Mouse (Mus musculus): ENCODE data around the gene Stk24.

Stk24 gene

DNA sequence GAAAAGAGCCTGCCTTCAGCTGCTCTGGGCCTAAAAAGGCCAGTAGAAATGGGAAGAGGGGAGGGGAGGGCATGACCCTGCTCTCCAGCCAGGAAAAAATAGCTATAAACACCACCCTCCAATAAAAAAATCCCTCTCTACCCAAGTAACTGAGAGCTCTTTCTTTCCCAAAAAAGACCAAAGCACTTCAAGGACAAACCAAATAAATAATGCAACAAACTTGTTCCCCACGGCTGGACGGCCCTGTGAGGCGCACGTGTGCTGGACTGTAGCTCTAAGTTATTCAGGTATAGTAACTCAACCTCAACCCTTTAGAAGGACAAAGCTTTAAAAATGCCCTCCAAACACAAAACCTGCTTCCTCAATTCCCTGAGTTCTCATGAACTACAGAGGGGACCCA is 28.1 kb downstream of the Stk24 start:
- DNase-seq (ENCODE audit: low read depth, low spot score), result no peak

DNA sequence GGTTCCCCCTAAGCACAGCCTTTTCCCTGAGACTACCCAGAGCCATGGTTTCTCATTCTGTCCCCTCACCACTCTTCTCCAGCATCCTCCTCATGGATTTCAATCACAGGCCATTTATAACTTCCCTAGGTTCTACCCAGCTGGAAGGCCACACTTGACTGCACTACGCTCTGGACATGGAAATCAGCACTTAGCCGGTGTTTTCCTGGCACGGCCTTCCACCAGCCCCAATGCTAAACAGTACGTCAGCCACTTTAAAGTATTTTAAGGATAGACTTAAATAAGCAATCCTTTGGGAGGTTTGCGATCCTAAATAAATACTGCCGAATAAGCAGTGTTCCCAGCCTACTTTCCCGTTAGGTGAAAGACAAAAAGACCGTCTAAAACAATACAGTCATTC is 29.8 kb downstream of the Stk24 start:
- no peak for DNase-seq (ENCODE audit: low read depth, low spot score)

DNA sequence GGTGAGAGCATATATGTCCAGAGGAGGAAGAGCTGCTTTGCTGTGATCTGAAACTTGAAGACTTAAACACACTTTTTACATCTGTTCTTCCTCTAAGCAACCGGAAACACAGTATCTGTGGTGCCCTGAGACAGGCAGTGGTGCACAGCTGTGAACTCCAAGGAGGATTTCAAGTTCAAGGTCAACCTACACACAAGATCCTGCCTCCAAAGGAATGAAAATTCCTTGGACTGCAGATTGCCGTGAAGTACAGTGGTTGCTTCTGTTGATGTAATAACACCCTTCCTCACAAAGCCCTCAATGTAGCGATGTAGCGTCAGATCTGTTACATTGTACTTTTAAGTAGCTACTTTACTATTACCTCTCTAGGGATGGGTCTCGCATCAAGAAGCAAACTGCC is 30.5 kb downstream of the Stk24 start:
- no peak for DNase-seq (ENCODE audit: low read depth, low spot score)

DNA sequence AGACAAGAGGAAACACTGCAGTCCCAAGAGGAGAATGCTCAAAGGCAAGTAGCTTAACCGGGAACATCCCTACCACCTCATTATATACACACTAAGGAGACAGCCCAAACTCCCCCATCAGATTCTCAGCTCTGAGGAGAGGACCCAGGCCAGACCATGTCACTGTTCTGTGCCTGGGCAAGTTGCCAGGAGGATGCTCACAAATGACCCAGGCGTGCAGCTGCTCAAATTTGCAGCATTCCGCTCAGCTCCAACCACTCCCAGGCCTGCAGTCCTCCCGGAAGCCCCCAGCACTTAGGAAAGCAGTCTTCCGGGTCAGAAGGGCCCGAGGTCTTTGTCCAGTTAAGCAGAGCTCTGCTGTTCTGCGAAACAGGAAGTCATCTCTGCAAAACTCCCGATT is 31.6 kb downstream of the Stk24 start:
- DNase-seq (ENCODE audit: low read depth, low spot score), result no peak

DNA sequence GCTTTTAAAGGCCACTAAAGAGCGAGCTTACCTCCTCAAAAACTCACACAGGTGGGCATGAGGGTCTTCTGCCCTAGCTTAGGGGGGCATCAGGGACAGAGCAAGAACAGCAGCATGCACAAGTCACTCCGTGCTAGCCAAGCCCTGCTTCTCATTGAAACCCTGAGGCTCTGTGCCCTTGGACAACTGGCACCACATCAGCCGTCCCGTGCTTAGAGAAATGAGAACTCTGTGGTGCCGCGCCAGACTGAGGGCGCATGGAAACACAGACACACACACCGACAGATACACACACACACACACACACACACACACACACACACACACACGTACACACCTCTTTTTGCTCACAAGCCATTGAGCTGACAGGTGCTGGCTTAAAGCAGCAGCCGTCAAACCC is 32.7 kb downstream of the Stk24 start:
- no peak for DNase-seq (ENCODE audit: low read depth, low spot score)

DNA sequence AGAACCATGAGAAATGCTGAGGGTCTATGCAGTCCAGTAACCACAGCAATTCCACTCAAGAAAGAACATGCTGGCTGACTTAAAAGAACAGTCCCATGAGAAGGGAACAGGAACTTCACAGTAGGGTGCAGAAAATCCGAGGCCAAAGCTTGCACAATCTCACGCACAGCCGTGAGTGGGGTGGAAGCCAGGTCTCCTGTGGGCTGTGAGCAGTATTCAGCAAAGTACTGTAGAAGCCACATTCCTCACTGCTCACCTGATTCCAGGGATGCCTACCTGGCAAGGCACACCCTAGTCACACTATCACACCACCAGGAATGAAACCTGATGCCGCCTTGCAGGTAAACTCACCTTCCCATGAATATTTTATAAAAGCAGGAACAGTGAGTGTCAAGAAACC is 33.2 kb downstream of the Stk24 start:
- DNase-seq (ENCODE audit: low read depth, low spot score), result no peak

DNA sequence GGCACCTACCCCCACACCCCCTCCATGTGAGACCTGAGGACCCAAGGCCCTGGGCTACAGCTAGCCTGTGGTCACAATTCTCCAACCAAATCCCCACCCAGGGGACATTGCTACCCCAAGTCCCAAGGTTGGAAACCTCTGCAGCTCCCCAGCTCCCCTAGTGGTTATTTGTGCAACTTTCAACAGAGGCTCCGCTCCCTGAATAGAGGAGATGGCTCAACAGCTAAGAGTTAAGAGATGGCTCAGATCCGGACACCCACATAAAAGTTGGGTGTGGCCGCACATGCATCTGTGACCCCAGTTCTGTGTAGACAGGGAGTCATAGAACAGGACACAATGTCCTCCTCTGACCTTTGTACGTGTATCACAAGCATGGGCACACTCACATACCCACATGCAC is 33.8 kb downstream of the Stk24 start:
- no peak for DNase-seq (ENCODE audit: low read depth, low spot score)

DNA sequence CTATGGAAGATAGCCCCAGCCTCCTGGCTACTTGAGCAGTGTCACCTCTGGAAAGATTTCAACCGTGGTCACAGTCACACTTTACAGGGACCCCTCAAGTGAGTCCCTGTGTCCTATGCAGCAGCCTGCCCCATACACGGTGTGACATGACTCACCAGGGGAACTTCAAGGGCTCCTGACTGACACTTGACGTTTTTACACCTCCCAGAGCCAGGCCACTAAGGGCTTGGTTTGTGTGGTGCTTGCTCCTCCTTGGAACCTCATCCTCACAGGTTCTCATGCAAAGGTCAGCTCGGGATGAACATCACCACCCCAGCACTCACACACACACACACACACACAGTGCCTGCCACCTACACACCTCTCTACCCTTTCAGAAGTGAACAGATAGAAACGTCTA is 34.9 kb downstream of the Stk24 start:
- no peak for DNase-seq (ENCODE audit: low read depth, low spot score)

DNA sequence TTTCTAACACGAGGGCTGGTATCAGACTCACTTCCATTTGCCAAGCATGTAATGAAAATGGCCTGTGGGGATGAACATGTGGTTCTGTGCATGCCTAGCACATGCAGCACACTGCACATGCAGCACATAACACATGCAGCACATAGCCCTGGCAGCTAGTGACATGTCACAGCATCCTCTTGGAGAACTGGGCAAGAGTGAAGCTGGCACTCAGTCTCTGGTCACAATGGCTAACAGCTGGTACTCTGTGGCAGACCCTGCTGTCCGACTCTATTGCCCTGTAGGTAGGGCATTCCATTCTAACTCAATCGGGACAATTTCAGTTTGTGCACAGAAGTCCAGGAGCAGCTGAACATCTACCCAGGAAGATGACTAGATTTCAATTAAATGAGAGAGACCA is 36.9 kb downstream of the Stk24 start:
- DNase-seq (ENCODE audit: low read depth, low spot score), result no peak

DNA sequence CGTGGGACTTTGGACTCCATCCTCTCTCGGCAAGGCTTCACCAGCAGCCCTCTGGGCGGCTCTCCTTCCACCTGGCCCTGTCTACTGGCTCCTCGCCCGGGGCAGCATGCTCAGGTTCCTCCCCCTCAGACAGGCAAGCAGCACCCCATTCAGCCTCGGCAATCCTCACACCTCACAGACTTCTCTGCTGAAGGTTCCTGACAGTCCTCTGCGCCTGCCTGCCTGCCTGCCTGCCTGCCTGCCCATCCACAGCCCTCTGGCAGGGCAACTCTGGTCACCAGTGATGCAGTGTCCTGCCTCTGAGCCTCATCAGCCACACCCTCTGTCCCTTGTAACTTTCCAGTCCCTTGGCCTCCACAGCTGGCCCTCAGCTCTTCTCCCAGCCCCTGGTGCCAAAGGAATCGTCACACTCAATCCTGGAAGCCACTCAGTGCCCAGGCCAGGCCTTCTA is 39.8 kb downstream of the Stk24 start:
- no peak for DNase-seq (ENCODE audit: low read depth, low spot score)

DNA sequence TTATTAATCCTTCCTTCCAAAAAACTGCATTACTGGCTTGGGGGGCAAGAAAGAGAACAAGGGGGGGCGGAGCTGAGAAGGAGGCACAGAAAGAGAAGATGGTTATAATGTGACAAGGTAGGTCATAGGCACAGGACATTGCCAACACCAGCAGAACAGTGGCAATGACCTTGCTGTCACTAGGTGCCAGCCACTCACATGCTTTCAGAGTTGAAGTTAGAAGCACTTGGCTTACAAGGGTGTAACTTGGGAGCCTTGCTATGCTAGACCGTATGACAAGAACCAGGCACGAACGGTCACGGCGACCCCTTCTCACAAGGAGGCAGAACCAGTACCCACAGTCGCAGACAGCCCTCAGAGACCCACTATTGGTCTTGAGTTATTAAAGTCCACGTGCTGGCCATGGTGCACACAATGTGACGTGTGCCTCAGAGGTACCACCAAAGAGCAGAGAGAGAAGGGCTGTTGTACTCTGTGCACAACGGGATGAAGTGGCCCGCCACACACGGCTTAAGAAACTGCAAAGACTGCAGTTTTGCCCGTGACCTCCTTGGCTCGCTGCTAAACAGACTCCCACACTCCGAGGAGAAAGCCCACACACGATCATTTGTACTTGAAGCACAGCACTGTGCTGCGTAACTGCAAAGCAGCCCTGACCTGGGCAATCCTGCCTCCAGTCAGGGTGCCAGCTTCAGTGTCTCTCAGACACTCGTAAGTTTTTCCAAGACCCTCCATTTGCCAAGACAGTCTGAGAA is 40.8 kb downstream of the Stk24 start:
- DNase-seq (ENCODE audit: low read depth, low spot score), result no peak

DNA sequence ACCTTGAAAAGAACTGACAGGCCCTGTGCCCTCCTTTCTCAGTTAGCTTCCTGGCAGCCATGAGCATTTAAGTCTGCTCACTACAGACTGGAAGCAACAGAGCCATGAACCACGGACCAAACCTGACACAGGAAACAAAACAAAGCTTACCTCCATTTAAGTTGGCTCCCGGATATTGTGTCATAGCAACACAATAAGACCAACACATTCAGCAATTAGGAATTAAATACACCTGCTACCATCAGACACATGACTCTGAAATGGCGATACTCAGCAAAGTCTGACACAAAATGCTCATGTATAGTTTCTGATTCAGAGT is 49.8 kb downstream of the Stk24 start:
- no peak for DNase-seq (ENCODE audit: low read depth, low spot score)

DNA sequence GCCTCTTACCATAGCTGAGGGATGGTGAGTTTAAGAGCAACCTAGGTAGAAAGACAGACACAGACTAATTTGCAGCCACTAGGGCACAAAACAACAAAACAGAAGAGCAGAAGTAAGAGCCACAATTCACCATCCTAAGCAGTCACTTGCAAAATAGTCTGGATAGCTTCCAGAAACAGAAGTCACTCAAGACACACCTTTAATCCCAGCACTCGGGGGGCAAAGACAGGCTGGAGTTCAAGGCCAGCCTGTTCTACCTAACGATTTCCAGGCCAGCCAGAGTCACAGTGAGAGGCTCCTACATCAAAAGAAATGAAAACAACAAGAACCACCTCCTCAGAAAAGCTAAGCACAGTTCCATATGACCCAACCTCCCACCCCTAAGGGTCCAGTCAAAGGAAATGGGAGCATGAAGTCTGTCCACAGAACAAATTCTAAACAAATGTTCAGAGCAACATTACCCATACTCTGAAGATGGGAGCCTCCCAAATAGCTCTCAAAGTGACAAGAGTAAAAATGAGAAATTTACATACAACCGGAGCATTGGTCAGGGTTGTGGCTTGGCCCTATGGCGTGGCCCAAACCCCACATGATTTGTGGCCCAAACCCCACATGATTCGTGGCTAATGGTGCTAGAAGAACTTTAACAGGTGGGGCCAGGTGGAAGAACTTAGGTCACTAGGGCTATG is 50.3 kb downstream of the Stk24 start:
- no peak for DNase-seq (ENCODE audit: low read depth, low spot score)

DNA sequence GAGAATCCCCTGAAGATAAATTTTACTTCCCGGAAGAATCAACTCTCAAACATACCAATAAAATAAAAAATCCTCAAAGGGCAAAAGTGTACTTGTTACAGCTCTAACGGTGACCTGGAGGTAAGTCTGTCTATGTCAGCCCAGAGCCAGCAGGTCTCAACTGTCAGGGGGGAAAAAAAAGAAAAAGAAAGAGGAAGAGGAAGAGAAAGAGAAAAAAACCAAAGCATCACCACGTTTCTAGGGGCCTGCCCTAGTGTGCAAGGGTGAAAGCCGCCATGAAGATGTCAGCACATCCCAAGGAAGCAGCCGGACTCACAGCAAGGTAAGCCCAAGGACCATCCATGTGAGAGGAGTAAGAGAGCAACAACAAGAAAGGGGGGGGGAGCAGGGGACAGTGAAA is 50.9 kb downstream of the Stk24 start:
- no peak for DNase-seq (ENCODE audit: low read depth, low spot score)

DNA sequence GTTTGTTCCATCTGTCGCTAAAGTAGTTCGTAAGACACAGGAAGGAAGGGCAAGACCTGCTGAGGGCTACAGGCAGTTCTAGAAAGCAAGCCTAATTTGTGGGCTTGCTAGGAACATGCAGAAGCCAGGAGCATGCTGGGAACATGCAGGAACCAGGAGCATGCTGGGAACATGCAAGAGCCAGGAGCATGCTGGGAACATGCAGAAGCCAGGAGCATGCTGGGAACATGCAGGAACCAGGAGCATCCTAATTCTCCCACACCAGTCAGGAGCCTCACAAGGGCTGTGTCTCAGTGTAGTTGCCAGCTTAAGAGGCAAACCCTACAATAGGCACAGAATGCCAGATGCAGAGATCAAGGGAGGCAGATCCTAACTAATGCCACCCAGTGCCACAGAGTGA is 53.4 kb downstream of the Stk24 start:
- no peak for DNase-seq (ENCODE audit: low read depth, low spot score)

DNA sequence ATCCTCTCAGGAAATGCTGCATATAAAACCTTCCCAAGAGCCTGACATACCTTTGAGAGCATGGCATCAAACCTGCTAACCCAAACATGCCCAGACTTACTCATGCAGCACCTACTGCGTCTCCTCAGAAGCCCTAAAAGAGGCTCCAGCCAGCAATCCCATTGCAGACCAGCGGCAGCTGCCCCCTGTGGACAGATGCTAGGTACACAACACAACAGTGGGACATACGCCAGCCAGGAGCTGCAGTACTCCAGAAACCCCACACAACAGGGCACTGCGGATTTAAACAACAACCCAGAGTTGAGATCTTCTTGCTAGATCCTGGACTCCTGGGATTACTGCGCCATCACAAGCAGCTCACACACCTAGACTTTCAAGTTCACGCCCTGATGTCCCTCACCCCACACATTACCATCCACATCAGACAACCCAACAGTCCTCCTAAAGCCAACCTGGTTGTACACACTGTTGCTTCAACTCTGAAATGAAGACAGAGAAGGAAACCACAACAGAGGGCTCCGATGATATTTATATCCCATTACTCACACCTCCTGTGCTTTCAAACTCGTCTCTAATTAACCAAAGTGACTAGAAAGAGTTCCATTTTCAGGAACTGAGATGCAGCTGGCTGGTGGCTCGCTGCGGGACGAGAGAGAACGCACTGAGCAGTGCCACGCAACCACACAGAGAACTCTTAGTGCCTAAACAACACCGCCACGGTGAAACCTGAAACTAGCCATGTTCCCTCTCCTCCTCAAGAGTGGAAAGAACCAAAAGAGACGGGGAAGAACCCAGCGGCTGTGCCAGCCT is 55.1 kb downstream of the Stk24 start:
- DNase-seq (ENCODE audit: low read depth, low spot score), result no peak

DNA sequence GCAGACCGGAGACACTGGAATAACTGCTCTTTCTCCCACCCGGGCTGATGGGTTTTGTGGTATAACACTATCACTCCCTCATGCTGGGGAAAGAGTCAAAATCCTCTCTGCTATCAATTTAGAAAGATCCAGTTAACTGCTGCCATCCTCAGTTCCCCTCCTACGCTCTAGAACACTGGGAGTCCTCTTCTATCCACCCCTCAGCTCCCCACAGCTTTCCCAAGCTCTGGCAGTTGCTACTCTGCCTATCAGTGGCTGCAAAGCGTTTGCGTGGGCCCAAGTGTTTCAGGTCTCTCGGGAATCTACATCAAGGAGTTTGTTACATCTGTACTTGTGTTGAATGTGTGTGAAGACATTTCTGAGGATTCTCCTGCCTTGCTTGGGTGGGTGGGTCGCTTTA is 57.2 kb downstream of the Stk24 start:
- DNase-seq (ENCODE audit: low read depth, low spot score), result no peak

DNA sequence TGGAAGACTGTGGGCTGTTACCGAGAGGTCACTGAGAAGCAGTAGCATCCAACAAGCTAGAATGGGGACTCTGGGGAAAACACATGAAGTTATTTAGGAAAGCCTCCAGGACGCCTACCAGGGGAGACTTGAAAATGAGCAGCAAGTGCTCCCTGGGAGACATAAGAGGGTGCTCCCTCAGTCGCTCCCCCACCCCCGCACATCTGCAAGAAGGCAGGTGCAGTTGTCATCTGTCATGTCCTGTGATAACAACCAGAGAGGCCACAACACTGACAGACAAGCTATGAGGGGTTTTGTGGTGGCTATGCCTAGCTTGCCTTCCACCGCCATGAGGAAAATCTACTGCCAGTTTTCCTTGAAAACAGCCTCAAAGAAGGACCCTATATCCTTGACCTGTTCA is 57.7 kb downstream of the Stk24 start:
- no peak for DNase-seq (ENCODE audit: low read depth, low spot score)

DNA sequence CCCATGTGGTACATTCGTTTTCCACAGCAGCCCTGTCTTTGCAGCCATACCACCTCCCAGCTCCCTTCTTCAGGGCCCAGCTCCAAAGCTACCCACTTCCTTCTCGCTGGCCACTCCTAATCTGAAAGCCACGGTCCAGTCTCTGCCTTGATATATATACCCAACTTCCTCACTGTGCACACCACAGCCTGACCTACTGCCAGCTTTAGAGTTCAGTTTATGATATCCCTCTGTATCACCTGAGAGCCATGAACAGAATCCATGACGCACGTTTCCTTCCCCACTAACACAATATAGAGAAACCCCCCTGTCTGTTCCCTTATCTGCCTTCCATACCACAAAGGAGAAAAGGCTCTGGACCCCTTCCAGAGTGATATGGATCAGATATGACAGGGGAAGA is 61.4 kb downstream of the Stk24 start:
- DNase-seq (ENCODE audit: low read depth, low spot score), result no peak

DNA sequence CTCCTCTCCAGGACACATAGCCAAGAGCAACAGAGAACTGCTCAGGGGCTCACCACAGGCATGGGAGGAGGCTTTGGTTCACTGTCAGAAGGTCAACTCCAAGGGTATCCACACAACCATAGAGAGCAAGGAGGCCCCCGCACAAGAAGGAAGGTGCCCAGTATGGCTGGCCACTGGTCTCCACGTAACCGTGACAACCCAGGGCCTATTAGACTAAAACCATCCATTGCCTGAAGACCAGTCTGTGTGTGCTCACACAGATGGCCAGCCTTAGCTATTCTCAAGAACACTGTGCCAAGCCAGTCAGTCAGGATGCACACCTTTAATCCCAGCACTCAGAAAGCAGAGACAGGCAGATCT is 62.5 kb downstream of the Stk24 start:
- no peak for DNase-seq (ENCODE audit: low read depth, low spot score)

DNA sequence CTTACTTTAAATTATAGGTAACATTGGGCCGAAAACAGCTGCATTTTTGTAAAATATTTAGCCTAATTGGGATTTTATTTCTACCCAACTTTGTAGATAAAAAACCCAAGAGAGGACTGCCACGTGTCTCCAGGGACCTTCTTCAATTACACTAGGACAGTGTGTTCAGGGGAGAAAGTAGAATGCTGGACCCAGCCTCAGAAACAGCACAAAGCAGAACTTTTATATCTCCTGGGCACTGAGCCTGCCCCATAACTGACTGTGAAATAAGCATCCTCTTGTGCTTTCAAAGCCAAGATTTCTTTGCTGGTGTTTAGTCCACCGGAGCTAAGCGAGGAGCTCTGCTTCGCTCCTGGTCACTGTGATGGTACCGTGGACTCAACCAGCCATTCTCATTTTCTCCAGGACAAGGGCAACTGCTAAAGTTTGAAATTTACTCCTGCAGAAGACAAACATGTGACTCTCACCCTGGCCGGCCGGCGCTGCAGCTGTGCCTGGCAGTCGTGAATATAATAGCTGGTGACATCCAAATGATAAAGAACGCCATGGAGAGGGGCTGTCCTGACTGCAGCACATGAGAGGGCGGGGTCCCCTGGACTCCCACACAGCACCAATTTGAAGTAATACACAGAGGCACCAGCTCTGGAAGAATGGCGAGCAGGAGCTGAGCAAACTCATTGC is 63.0 kb downstream of the Stk24 start:
- DNase-seq (ENCODE audit: low read depth, low spot score), result no peak

DNA sequence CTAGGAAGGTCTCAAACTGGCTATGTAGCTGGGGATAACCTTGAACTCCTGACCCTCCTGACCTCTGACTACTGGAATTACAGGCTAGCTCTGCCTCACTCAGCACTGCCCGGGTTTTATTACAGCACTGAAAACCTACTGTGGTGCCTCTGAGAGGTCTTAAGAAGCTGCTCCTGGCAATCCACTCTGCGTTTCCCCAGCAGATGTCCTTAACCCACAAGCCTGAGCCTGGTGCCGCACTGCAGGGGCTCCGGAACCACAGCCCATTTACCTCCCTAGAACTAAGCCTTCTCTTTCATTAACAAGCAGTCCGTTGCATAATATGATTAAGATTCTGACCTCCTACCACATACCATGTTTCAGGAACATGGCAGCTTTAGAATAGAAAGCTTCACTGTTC is 63.7 kb downstream of the Stk24 start:
- no peak for DNase-seq (ENCODE audit: low read depth, low spot score)

Measured in embryo, embryonic 11.5 days (tissue).